Mouse (Mus musculus): ENCODE measurements around the gene Frmd5. TPM values are rescaled to one million over a fixed set of nuclear protein-coding genes. Genes with fewer than 3 reads are reported as not detected.

The Frmd5 gene
- total RNA-seq, 1 experiment from 2014 or later, result not detected

- ATAC-seq (ENCODE audit: extremely low read depth, insufficient number of reproducible peaks, low FRiP score, poor library complexity, severe bottlenecking), result no peak
Observed at GRCm38 (mm10) chr2:121658123-121658767, 148.6 kb downstream of the Frmd5 start.

GRCm38 (mm10) chr2:121655966-121656365 is 150.9 kb downstream of the Frmd5 start:
- ATAC-seq (ENCODE audit: extremely low read depth, insufficient number of reproducible peaks, low FRiP score, poor library complexity, severe bottlenecking), result no peak

GRCm38 (mm10) chr2:121655106-121655505 is 151.8 kb downstream of the Frmd5 start:
- ATAC-seq (ENCODE audit: extremely low read depth, insufficient number of reproducible peaks, low FRiP score, poor library complexity, severe bottlenecking), result no peak

- ATAC-seq (ENCODE audit: extremely low read depth, insufficient number of reproducible peaks, low FRiP score, poor library complexity, severe bottlenecking), result no peak
Observed at GRCm38 (mm10) chr2:121646528-121646927, 160.4 kb downstream of the Frmd5 start.

- no peak for ATAC-seq (ENCODE audit: extremely low read depth, insufficient number of reproducible peaks, low FRiP score, poor library complexity, severe bottlenecking)
Observed at GRCm38 (mm10) chr2:121642934-121643333, 164.0 kb downstream of the Frmd5 start.

GRCm38 (mm10) chr2:121632091-121632490 is 174.8 kb downstream of the Frmd5 start:
- ATAC-seq (ENCODE audit: extremely low read depth, insufficient number of reproducible peaks, low FRiP score, poor library complexity, severe bottlenecking), result no peak

- ATAC-seq (ENCODE audit: extremely low read depth, insufficient number of reproducible peaks, low FRiP score, poor library complexity, severe bottlenecking), result no peak
Observed at GRCm38 (mm10) chr2:121630286-121630685, 176.6 kb downstream of the Frmd5 start.

- no peak for ATAC-seq (ENCODE audit: extremely low read depth, insufficient number of reproducible peaks, low FRiP score, poor library complexity, severe bottlenecking)
Observed at GRCm38 (mm10) chr2:121628290-121628689, 178.6 kb downstream of the Frmd5 start.

- no peak for ATAC-seq (ENCODE audit: extremely low read depth, insufficient number of reproducible peaks, low FRiP score, poor library complexity, severe bottlenecking)
Observed at GRCm38 (mm10) chr2:121625901-121626300, 181.0 kb downstream of the Frmd5 start.

GRCm38 (mm10) chr2:121621262-121622163 is 185.4 kb downstream of the Frmd5 start:
- ATAC-seq (ENCODE audit: extremely low read depth, insufficient number of reproducible peaks, low FRiP score, poor library complexity, severe bottlenecking), result no peak

- no peak for ATAC-seq (ENCODE audit: extremely low read depth, insufficient number of reproducible peaks, low FRiP score, poor library complexity, severe bottlenecking)
Observed at GRCm38 (mm10) chr2:121620582-121621261, 186.2 kb downstream of the Frmd5 start.

- no peak for ATAC-seq (ENCODE audit: extremely low read depth, insufficient number of reproducible peaks, low FRiP score, poor library complexity, severe bottlenecking)
Observed at GRCm38 (mm10) chr2:121615199-121615559, 191.7 kb downstream of the Frmd5 start.

GRCm38 (mm10) chr2:121614483-121615198 is 192.2 kb downstream of the Frmd5 start:
- no peak for ATAC-seq (ENCODE audit: extremely low read depth, insufficient number of reproducible peaks, low FRiP score, poor library complexity, severe bottlenecking)

- no peak for ATAC-seq (ENCODE audit: extremely low read depth, insufficient number of reproducible peaks, low FRiP score, poor library complexity, severe bottlenecking)
Observed at GRCm38 (mm10) chr2:121612112-121612511, 194.8 kb downstream of the Frmd5 start.

GRCm38 (mm10) chr2:121610008-121610884 is 196.6 kb downstream of the Frmd5 start:
- no peak for ATAC-seq (ENCODE audit: extremely low read depth, insufficient number of reproducible peaks, low FRiP score, poor library complexity, severe bottlenecking)

- ATAC-seq (ENCODE audit: extremely low read depth, insufficient number of reproducible peaks, low FRiP score, poor library complexity, severe bottlenecking), result no peak
Observed at GRCm38 (mm10) chr2:121609141-121609724, 197.7 kb downstream of the Frmd5 start.

GRCm38 (mm10) chr2:121602397-121602796 is 204.5 kb downstream of the Frmd5 start:
- ATAC-seq (ENCODE audit: extremely low read depth, insufficient number of reproducible peaks, low FRiP score, poor library complexity, severe bottlenecking), result no peak

GRCm38 (mm10) chr2:121601543-121601942 is 205.3 kb downstream of the Frmd5 start:
- no peak for ATAC-seq (ENCODE audit: extremely low read depth, insufficient number of reproducible peaks, low FRiP score, poor library complexity, severe bottlenecking)

Measured in neutrophil, adult 5-6 weeks (primary cell).